Mouse (Mus musculus) hindbrain, embryonic 15.5 days (tissue): ENCODE measurements around the gene Cfc1. TPM values are rescaled to one million over a fixed set of nuclear protein-coding genes. Genes with fewer than 3 reads are reported as not detected.
A peak's percentile ranks its signal among the peaks of the same experiment; 100 is the strongest.
"Not testable (repeated sequence)": the region's sequence is repeated elsewhere in the genome, so short reads cannot be mapped to it uniquely, and the experiment has no call there.

Source experiments
- ATAC-seq: fragments of 200-750 bp; cut with Nextera tagmentation; 2 replicates; pipeline ENCODE4 v1.8.0; 2017; ENCODE audit warnings: low read depth, moderate number of reproducible peaks, moderate TSS enrichment; ENCODE audit not compliant: low FRiP score
- H3K27ac ChIP-seq: fragments of 300-500 bp; sonication (generic); replicated peaks from 2 replicates; pipeline ENCODE4 v1.5.1; 2015; ENCODE audit warnings: mild to moderate bottlenecking, inconsistent platforms
- H3K27me3 ChIP-seq: fragments of 300-500 bp; sonication (generic); 2 replicates; pipeline ENCODE4 v1.6.1; 2015; ENCODE audit warnings: control low read depth, inconsistent platforms
- H3K36me3 ChIP-seq: fragments of 300-500 bp; sonication (generic); 2 replicates; pipeline ENCODE4 v1.6.1; 2015; ENCODE audit warnings: control low read depth, inconsistent platforms
- H3K4me1 ChIP-seq: fragments of 300-500 bp; sonication (generic); replicated peaks from 2 replicates; pipeline ENCODE4 v1.6.1; 2015; ENCODE audit warnings: control low read depth, inconsistent platforms
- H3K4me2 ChIP-seq: fragments of 300-500 bp; sonication (generic); 2 replicates; pipeline ENCODE4 v1.6.1; 2015; ENCODE audit warnings: moderate library complexity, mild to moderate bottlenecking, inconsistent platforms
- H3K4me3 ChIP-seq: fragments of 300-500 bp; sonication (generic); 2 replicates; pipeline ENCODE4 v1.5.1; 2015; ENCODE audit warnings: mild to moderate bottlenecking, inconsistent platforms
- H3K9ac ChIP-seq: fragments of 300-500 bp; sonication (generic); 2 replicates; pipeline ENCODE4 v1.6.1; 2015; ENCODE audit warnings: inconsistent platforms
- H3K9me3 ChIP-seq: fragments of 300-500 bp; sonication (generic); 2 replicates; pipeline ENCODE4 v1.6.1; 2016; ENCODE audit warnings: control low read depth, inconsistent platforms
- WGBS: fragments of 180-500 bp; shearing (Covaris S2); methylation state at CpG from one replicate; pipeline ENCODE4 v1.1.7; 2015; 5-methylcytosine and 5-hydroxymethylcytosine counted together
- polyA plus RNA-seq: library from polyadenylated mRNA; unstranded; fragments of >200 nt; fragmentation: Nextera tagmentation; extraction: Ambion mirVana; gene quantifications from 2 replicates; pipeline ENCODE4 v1.2.1, GENCODE M21; 2015

Cfc1 gene
- polyA plus RNA-seq = 0.14 and 0.45 TPM in 2 replicates

GRCm38 (mm10) chr1:34535043-34535698 is at the start of gene Cfc1:
Gene Cfc1 (plus strand): TSS chr1:34535648.
- not testable (repeated sequence) for H3K9ac ChIP-seq, ATAC-seq, H3K9me3 ChIP-seq, H3K36me3 ChIP-seq, H3K27ac ChIP-seq
- Histone ChIP-seq H3K4me1 (peaks cover 15% of the 10 kb centered on the region), H3K4me2 (peak within 1 kb of the TSS; percentile 56), H3K27me3 (peaks cover 32% of the 10 kb centered on the region), H3K4me3 (peak within 1 kb of the TSS; percentile 32)
- 30% methylated on average over 7 of the region's 7 CpGs for WGBS

DNA sequence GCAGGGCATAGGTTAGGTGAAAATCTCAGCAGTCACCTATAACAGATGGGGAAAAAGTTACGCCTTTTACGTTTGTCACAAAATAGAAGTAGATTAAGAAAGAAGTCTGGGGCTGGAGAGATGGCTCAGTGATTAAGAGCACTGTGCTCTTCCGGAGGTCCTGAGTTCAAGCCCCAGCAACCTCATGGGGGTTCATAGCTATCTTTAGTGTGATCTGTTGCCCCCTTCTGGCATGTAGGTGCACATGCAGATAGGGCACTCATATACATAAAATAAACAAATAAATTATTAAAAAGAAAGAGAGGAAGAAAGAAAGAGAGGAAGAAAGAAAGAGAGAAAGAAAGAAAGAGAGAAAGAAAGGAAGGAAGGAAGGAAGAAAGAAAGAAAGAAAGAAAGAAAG is 48.1 kb upstream of the Cfc1 start:
- H3K27ac ChIP-seq = no peak overlapping the region
- H3K4me2 ChIP-seq = no peak overlapping the region
- ATAC-seq = no peak
- H3K4me3 ChIP-seq = no peak overlapping the region
- H3K36me3 ChIP-seq = no peaks in the 10 kb centered on the region
- no peak overlapping the region for H3K9ac ChIP-seq
- peaks cover 8% of the 10 kb centered on the region for H3K4me1 ChIP-seq
- peaks cover 2% of the 10 kb centered on the region; the same call in 1 of the 2 replicates for H3K27me3 ChIP-seq
- WGBS = 88% methylated on average over 3 of the region's 3 CpGs
- no peaks in the 10 kb centered on the region for H3K9me3 ChIP-seq

DNA sequence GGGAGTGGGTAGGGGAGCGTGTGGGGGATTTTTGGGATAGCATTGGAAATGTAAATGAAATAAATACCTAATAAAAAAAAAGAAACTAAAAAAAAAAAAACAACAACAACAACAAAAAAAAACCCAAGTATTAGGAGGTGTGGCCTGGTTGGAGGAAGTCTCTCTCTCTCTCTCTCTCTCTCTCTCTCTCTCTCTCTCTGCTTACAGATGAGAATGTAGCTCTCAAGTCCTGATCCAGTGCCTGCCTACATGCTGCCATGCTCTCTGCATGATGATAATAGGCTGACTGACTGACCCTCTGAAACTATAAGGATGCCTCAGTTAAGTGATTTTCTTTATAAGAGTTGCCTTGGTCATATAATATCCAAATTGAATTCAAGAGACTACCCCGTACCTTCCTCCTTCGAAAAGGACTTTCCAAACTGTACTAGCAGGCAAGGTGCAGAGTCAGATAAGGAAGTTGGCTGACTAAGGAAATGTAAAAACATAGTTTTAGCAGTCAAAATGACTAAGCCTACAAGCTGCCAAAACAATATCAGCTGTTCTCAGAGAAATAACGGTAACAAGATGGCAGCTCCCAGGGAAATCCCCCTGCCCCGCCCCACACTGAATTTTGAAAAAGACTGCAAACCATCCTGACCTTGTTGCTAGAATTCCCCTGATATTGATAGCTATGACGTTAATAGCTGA is 45.5 kb upstream of the Cfc1 start:
- WGBS = 91% methylated on average over 6 of the region's 6 CpGs
- no peak overlapping the region for H3K9ac ChIP-seq
- ATAC-seq = no peak

DNA sequence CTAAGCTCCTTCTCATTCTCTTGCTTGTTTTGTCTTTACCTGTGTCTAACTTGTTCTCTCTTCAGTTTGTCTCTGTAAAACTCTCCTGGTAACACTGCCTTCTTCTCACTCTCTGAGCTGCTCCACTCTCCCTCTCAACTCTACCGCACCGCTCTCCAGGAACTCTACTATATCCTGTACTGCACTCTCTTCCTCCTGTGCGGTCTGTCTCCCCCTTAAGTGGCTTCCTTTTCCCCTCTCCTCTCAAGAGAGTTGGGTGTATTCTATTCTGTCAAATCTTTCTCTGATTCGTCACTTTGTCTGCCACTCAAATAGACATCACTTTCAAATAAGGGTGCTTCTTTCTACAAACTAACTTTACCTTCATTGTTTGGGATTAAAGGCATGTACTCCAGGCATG is 44.0 kb upstream of the Cfc1 start:
- no peaks in the 10 kb centered on the region for H3K4me1 ChIP-seq
- H3K36me3 ChIP-seq = no peaks in the 10 kb centered on the region
- no peak overlapping the region for H3K4me3 ChIP-seq
- H3K4me2 ChIP-seq = no peak overlapping the region
- no peak overlapping the region for H3K27ac ChIP-seq
- no peaks in the 10 kb centered on the region for H3K27me3 ChIP-seq
- no peak for ATAC-seq
- 89% methylated on average over 4 of the region's 4 CpGs for WGBS
- no peaks in the 10 kb centered on the region for H3K9me3 ChIP-seq
- H3K9ac ChIP-seq = no peak overlapping the region

More for the DNA sequence above, 45.5 kb upstream of the Cfc1 start:
- no peak overlapping the region for H3K4me2 ChIP-seq
- no peaks in the 10 kb centered on the region for H3K36me3 ChIP-seq
- H3K9me3 ChIP-seq = no peaks in the 10 kb centered on the region
- H3K4me1 ChIP-seq = peaks cover 8% of the 10 kb centered on the region
- H3K4me3 ChIP-seq = no peak overlapping the region
- no peak overlapping the region for H3K27ac ChIP-seq
- H3K27me3 ChIP-seq = peaks cover 2% of the 10 kb centered on the region; the same call in 1 of the 2 replicates

DNA sequence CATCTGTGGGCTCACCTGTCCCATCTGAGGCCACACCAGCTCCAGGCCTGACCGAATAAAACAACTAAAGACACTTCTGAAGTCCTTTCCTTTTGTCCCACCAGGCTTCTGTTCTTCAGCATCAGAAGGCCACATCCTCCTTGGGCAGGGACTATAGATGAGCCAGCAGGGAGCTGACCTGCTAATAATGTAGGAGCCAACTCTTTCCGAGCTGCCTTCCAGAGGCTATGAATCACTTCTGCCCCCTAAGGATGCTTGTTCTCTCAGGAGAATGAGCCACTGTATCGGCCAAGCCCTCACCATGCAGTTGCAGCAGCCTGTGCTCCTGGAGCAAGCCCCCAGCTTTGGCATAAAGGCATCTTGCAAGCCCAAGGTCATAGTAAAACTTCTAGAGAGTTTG is 32.5 kb upstream of the Cfc1 start:
- no peak for ATAC-seq
- H3K9ac ChIP-seq = no peak overlapping the region
- no peaks in the 10 kb centered on the region for H3K4me1 ChIP-seq
- WGBS = 28% methylated on average over 3 of the region's 3 CpGs
- no peak overlapping the region for H3K4me2 ChIP-seq
- H3K4me3 ChIP-seq = no peak overlapping the region
- H3K9me3 ChIP-seq = no peaks in the 10 kb centered on the region
- no peak overlapping the region for H3K27ac ChIP-seq
- no peaks in the 10 kb centered on the region for H3K36me3 ChIP-seq
- H3K27me3 ChIP-seq = no peaks in the 10 kb centered on the region

DNA sequence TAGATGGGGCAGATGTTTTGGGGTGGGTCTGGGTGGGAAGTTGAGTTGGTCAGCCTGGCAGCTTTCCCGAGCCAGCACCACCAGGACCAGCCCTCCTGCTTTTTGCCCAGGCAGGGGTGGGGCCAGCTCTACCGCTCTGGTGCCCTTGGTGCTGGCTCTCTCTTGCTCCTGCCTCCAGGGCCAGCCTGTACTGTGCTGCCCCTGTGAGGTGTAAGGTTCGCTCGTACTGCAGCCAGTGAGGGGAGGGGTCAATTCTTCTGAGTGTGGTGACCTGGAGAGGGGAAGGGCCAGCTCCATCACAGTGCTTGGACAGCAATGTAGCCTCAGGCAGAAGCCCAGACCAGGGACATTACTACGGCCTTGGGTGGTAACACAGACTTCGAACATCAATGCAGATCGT is 30.1 kb upstream of the Cfc1 start:
- 60% methylated on average over 7 of the region's 7 CpGs for WGBS
- Histone ChIP-seq H3K9me3 (no peaks in the 10 kb centered on the region), H3K36me3 (no peaks in the 10 kb centered on the region), H3K27ac (no peak overlapping the region), H3K4me3 (no peak overlapping the region), H3K4me2 (no peak overlapping the region), H3K27me3 (no peaks in the 10 kb centered on the region), H3K9ac (no peak overlapping the region), H3K4me1 (no peaks in the 10 kb centered on the region)
- ATAC-seq = no peak

- H3K36me3 ChIP-seq = no peaks in the 10 kb centered on the region
- no peaks in the 10 kb centered on the region for H3K4me1 ChIP-seq
- H3K9me3 ChIP-seq = no peaks in the 10 kb centered on the region
- H3K27ac ChIP-seq = no peak overlapping the region
- H3K4me3 ChIP-seq = no peak overlapping the region
- ATAC-seq = no peak
- no peak overlapping the region for H3K4me2 ChIP-seq
- no peaks in the 10 kb centered on the region for H3K27me3 ChIP-seq
- no peak overlapping the region for H3K9ac ChIP-seq
- 83% methylated on average over 4 of the region's 4 CpGs for WGBS
Observed at GRCm38 (mm10) chr1:34505970-34506551, 29.4 kb upstream of the Cfc1 start.

GRCm38 (mm10) chr1:34507986-34508385 is 27.5 kb upstream of the Cfc1 start:
- Histone ChIP-seq H3K27me3 (no peaks in the 10 kb centered on the region), H3K36me3 (no peaks in the 10 kb centered on the region), H3K27ac (no peak overlapping the region), H3K4me2 (no peak overlapping the region), H3K4me1 (no peaks in the 10 kb centered on the region), H3K9ac (no peak overlapping the region), H3K9me3 (no peaks in the 10 kb centered on the region), H3K4me3 (no peak overlapping the region)
- no peak for ATAC-seq
- WGBS = 64% methylated on average over 3 of the region's 3 CpGs

DNA sequence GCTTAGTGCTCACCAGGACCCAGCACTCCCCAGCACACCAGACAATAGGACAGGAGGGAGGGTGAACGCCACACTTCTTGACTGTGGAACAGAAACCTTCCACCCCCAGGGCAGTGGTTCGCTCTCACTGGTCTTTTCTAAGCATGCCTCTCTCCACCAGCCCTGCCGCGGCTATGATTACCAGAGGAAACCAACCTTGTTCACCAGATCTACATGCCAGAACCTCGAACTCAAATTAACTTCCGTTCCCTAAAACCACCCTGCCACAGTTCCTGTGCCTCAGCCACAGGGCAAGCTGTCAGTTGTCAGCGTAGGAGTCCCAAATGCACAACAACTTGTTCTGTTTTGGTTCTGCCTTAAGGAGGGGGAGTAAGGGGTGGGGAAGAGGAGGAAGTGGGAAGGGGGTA is 24.9 kb upstream of the Cfc1 start:
- H3K4me1 ChIP-seq = no peaks in the 10 kb centered on the region
- no peak overlapping the region for H3K9ac ChIP-seq
- H3K9me3 ChIP-seq = no peaks in the 10 kb centered on the region
- 0 out of 2 replicates have a peak, but pooled peaks have one; percentile 23 for ATAC-seq
- H3K4me3 ChIP-seq = no peak overlapping the region
- H3K27ac ChIP-seq = no peak overlapping the region
- no peaks in the 10 kb centered on the region for H3K36me3 ChIP-seq
- peak overlapping the region; percentile 22 for H3K4me2 ChIP-seq
- H3K27me3 ChIP-seq = no peaks in the 10 kb centered on the region
- 9% methylated on average over 7 of the region's 7 CpGs for WGBS

DNA sequence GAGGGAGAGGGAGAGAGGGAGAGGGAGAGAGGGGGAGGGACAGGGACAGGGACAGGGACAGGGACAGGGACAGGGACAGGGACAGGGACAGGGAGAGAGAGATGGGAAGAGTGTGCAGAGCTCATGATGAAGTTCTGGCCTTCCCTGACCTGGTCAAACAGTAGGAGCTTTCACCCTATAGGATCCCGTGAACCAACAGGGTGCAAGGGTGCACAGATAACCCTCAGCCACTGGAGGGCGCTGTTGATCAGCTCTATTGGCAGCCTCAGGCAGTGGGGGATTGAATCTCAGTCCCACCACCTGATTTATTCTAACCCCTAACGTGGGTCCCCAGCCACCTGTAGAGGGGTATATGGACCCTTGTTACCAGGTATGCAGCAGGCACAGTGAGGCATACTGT is 24.4 kb upstream of the Cfc1 start:
- H3K36me3 ChIP-seq = no peaks in the 10 kb centered on the region
- no peaks in the 10 kb centered on the region for H3K27me3 ChIP-seq
- H3K4me3 ChIP-seq = no peak overlapping the region
- WGBS = 9% methylated on average over 3 of the region's 3 CpGs
- ATAC-seq = no peak
- H3K9me3 ChIP-seq = no peaks in the 10 kb centered on the region
- no peak overlapping the region for H3K4me2 ChIP-seq
- no peak overlapping the region for H3K9ac ChIP-seq
- H3K27ac ChIP-seq = no peak overlapping the region
- H3K4me1 ChIP-seq = no peaks in the 10 kb centered on the region

GRCm38 (mm10) chr1:34513068-34513467 is 22.4 kb upstream of the Cfc1 start:
- H3K4me3 ChIP-seq = no peak overlapping the region
- no peak for ATAC-seq
- H3K27ac ChIP-seq = no peak overlapping the region
- H3K4me1 ChIP-seq = no peaks in the 10 kb centered on the region
- H3K4me2 ChIP-seq = no peak overlapping the region
- no peaks in the 10 kb centered on the region for H3K9me3 ChIP-seq
- 83% methylated on average over 4 of the region's 4 CpGs for WGBS
- H3K9ac ChIP-seq = no peak overlapping the region
- H3K36me3 ChIP-seq = no peaks in the 10 kb centered on the region
- H3K27me3 ChIP-seq = no peaks in the 10 kb centered on the region

DNA sequence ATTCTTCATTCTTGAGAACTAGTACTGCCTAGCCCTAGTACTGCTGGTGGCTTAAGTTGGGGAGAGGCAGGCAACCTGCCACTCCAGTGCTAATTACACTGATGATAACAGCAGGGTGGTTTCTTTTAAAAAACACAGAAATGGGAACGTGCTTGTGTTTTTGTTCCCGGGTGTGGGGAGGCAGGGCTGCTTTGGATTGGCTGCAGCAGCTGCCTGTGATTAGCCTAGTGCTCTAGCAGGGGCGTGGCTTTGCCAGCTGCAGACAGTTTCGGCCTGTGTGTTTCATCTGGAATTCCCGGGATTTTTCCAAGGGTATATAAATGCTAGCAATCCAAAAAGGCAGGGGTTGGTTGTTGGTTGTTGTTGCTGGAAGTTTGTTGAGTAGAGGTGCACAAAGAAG is 18.9 kb upstream of the Cfc1 start:
- no peak overlapping the region for H3K27ac ChIP-seq
- WGBS = 62% methylated on average over 5 of the region's 5 CpGs

More for the DNA sequence above, 18.9 kb upstream of the Cfc1 start:
- no peak for ATAC-seq
- H3K9me3 ChIP-seq = no peaks in the 10 kb centered on the region
- no peaks in the 10 kb centered on the region for H3K27me3 ChIP-seq
- H3K4me2 ChIP-seq = no peak overlapping the region
- no peak overlapping the region for H3K4me3 ChIP-seq
- H3K4me1 ChIP-seq = no peaks in the 10 kb centered on the region
- H3K9ac ChIP-seq = no peak overlapping the region
- H3K36me3 ChIP-seq = no peaks in the 10 kb centered on the region
